Mouse (Mus musculus) embryo, embryonic 10 days (tissue): Measurements from ENCODE around the gene Fyb.
A peak's percentile ranks its signal among the peaks of the same experiment; 100 is the strongest.

Experiments used
- DNase-seq: peaks from one replicate; pipeline ENCODE4 v3.0.0-alpha.2; 2015; ENCODE audit warnings: low spot score

Gene Fyb

DNA sequence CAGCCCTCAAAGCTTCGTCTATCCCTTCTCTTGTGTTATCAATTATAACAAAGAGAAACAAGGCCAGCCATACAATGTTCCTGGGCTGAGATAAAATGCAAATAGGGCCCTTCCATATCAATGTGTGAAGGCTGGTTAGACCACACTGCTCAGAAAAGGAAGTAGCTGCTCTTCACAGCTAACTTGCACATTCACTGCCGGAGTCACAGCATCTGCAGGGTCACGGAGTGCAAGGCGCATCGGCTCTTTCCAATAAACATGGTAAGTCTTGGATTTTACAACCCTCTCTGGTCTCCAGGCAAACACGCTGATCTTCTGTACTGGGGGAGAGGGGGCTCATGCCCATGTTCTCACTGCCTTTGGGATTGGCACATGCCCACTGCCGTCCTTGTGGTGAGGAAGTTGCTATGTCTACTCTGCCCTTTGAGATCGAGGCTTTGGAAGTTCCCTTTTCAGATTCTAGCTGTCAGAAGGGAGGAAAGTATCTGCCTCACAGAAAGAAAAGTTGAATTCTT is at the start of gene Fyb:
TSS of gene Fyb (plus strand) at position 201 of the 515 bp plus-strand sequence.
- no peak for DNase-seq

DNA sequence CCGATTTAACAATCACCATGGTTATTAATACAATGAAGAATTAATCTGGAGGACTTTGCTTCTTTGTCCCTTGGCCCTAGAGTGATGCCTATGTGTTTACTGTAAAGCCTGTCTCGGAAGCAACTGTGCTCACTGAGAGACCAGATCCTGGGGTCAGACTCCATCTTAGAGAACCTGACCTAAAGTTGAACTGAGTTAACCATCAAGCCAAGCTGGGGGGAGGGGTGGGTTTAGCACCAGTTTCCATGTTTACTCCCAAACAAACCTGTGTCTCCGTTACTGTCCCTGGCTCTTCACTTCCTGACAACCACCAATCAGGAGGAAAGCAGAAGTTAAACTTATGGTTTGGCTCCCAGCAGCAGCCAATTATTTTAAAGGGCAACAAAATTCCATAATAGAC is 39.1 kb upstream of the Fyb start:
- DNase-seq: no peak

- DNase-seq: no peak
Measured at GRCm38 (mm10) chr15:6492386-6492785, 30.3 kb upstream of the Fyb start.

GRCm38 (mm10) chr15:6498396-6499070 is 24.1 kb upstream of the Fyb start:
- no peak for DNase-seq

DNA sequence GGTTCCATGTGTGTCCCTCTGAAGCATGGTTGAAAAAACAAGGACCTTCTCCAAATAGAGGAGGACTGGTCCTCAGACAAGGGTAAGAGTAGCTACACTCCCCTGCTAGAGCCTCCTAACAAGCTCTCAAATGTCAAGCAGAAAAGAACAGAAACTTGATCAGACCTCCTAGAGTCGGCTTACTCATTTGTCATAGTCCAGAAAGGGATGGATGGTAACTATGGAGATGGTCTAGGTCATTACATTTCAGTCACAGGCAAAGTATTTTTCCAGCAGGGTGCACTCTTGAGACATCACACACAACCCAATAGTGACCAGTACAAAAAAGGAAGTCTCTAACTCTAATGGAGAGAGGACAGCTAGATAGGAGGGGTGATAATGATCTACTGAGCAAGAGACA is 21.9 kb upstream of the Fyb start:
- DNase-seq: peak; percentile 12

DNA sequence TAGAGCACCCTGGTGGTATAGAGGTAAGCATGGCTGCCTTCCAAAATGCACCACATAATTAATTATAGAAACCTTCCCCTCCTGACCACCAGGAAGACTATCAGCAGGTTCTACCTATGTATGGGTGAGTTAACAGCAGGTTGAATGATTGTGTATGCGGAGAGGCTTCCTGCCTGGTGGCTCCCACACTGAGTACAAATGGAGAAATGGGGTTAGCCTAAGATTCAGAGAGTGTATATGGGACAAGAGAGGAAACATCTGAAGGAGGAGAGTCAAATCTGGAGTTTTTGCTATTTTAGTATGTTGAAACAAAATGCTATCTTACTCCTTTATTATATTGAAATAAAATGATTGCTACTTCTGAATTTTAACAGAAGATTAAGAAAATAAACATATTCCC is 5.1 kb upstream of the Fyb start:
- no peak for DNase-seq

GRCm38 (mm10) chr15:6519417-6520255 is 3.0 kb upstream of the Fyb start:
- no peak for DNase-seq

GRCm38 (mm10) chr15:6520505-6521155 is 2.0 kb upstream of the Fyb start:
- DNase-seq: no peak

DNA sequence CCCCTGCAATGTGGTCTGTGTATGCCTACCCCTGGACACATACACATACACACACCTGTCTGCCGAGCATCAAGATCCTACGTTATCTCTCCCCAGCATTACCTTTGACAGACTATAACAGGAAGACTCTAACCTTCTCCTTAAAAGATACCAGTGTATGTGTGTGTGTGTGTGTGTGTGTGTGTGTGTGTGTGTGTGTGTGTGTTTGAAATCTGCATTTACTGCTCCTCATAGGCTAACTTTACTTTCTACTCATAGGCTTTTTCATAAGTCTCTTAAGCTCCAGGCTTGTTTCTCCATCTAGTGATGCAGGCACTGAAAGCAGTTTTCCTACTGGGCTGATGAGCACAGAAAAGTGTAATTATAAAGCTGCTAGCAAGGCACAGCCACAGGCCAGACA is 2.1 kb downstream of the Fyb start:
- no peak for DNase-seq

DNA sequence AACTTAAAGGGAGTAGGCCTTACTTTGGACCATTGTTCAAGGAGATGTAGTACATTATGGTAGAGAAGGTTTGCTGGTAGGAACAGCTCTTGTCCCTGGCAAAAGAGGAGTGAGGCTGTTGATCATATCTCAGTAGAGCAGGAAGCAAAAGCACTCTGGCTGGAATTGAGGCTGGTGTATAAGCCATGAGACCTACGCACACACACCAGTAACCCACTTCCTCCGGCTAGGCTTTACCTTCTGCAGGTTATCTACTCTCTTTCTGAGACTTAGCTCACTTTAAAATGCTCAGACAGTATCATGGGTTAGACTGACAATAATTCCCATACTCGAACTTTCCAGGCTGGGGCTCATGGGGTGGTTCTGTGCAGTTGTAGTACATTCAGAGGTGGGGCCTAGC is 2.7 kb downstream of the Fyb start:
- no peak for DNase-seq

- DNase-seq: no peak
Measured at GRCm38 (mm10) chr15:6533858-6534343, 11.2 kb downstream of the Fyb start.

DNA sequence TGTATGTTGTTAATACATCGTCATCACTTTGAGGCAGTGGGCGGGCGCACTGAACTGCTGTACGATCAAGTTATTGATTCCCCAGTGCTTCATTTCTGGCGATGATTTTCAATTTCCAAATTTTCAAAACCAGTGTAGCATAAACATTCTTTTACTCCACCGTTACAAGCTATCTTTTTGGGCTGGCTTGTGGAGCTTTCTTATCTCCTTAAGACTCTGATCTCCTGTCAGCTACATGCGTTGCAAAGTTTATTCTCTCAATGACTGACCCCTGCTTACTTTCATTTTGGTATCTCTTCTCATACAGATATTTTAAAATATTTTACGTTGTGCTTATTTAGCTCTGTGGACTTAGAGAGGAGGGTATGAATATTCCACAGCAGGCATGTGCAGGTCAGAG is 11.9 kb downstream of the Fyb start:
- no peak for DNase-seq

DNA sequence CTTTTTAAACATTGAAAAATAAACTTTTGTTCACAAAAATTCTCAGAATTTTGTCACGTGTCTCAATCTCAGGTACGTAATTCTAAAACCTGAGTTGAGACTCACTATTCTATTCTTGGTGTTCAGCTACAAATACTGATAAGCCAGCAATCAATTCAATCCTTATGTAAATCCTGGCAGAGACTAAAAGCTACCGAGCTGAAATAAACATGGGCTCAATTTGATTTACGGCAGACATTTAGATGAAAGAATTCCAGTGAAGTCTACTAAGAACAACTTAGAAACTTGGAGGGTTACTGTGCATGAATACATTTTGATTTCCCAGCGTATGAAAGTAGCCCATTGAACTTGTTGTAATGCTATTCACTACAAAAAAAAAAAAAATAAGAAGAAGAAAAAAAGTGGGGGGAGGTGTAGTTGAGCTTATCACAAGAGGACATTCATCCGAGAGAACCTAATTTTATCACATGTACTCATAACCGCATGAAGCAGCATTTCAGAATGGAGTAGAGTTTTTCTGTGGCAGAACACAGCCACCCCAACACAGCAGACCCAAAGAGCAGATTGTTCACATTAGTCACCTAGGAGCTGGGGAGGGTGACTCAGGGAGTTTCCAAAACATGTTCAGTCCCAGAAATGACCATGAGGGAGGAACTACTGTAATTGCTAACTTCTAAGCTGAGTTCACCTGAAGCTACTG is 17.1 kb downstream of the Fyb start:
- DNase-seq: no peak

DNA sequence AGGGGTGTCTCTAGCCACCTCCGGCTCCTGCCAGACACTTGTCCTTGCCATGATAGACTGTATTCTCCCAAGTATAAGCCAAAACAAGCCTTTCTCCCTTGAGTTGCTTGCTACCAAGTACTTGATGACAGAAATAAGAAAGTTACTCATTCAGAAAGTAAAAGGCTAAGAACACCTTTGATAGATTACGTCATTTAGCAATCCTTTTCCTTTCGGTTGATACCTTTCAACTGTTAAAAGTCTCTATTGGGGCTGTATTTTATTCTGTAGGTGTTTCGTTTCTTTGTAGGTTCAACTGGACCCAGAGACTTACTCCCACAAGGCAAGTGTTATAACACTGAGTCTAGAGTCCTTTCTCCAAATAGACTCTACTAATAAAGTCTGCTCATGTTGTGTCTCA is 26.3 kb downstream of the Fyb start:
- no peak for DNase-seq

- no peak for DNase-seq
Measured at GRCm38 (mm10) chr15:6551875-6552274, 29.2 kb downstream of the Fyb start.

DNA sequence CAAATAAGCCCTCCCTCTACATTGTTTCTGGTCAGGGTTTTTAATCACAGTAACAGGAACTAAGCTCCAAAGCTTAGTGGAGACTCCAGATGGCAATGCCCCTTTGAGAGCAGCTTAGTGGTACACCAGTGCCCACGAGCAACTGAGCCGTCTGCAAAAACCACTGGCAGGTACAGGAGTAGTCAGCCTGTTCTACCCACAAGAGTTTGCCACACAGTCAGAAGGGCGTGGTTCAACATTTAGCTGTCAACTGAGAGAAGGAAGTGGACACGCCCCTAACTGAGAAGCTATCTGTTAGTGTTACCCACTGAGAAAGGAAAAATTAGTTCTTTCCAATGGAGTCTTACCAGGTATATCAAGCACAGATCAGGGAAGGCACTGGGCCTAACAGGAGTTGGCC is 32.1 kb downstream of the Fyb start:
- DNase-seq: no peak

GRCm38 (mm10) chr15:6555536-6555935 is 32.9 kb downstream of the Fyb start:
- DNase-seq: no peak

GRCm38 (mm10) chr15:6556272-6556671 is 33.6 kb downstream of the Fyb start:
- no peak for DNase-seq

DNA sequence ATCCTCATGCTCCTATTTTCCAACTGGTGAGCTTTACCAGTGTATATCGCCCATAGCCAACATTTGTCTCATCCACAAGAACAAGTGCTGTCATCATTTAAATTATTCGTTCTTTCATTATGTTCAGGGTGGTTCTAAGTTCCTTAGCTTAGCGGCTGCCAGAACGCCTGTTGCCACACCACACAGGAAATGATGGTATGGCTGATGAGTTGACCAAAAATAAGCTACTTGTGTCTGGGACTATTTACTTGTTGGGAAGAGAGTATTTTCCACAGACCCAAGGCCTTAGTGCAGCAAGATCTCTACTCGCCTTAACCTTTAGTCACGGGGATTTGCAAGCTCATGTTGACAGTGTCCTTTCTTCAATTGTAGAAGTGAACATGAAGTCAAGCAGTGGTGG is 34.3 kb downstream of the Fyb start:
- no peak for DNase-seq

GRCm38 (mm10) chr15:6557552-6557951 is 34.9 kb downstream of the Fyb start:
- no peak for DNase-seq

DNA sequence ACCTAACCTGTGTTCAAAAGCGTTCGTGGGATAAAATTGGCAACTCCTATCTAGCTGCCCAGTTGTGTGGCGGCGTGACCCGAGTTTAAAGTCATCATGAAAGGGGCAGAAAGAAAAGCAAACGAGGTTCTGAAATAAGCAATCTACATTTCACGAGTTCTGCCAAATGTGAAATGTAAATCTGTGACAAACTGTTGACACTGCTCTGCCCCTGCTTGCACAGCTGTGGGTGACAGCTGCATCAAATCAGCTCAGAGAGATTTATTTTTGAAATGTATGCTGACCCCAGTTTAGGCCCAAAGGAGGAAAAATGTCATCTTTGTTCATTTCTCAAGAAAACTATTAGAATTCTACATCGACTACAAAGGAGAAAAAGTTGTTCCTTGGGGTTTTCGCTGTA is 36.5 kb downstream of the Fyb start:
- no peak for DNase-seq

DNA sequence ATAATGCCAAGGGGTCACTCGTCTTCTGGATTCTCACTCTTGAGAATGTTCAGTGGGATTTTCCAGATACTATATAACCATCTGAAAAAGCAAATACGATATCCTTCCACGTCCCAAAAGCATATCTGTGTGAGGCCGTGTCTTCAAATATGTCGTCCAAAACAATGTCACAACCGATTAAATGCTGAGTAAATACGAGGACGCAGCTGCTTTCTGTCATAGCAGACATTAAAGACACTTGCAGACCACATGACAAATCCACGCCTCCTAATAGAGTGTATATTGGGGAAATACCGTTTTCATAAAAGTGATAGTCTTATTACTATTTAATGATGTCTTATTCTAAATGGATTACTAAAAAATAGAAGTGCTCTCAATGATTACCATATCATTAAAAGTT is 38.0 kb downstream of the Fyb start:
- DNase-seq: no peak
